23 mouse cellular contexts compared by ENCODE assay signal in the genomic region with DNA sequence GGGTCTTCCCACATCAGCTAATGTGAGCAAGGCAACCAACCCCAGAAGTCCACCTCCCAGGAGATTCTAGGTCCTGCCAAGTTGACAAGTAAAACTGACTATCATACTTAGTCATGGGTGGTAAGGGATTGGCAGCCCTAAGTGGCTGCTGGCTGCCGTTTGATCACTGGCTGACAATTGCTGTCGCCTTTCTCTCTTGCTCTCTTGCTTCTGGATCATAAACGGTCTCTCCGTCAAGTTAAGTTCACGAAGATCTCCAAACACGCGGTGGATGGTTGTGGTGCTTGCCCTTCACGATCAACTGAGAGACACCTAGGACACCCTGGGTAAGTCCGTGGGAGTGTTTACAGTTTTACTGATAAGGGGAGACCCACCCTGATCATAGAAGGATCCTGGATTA. TPM values are rescaled to one million over a fixed set of nuclear protein-coding genes. Genes with fewer than 3 reads are reported as not detected.
DNase-seq lines count a peak whose midpoint lies in the region; ATAC-seq and TF ChIP-seq lines count a peak whose summit lies in the region.
"Had no signal": no experiment of that assay in that cellular context is flagged by ENCODE, and none has a peak within 500 bp of the region (broad histone marks: within the 10 kb centered on the region; RNA-seq: fewer than 3 reads in every experiment).

No protein-coding gene starts in this region.

- H3K4me1 ChIP-seq in lung, embryonic 14.5 days (ENCODE audit: insufficient read depth): peaks cover 5% of the 10 kb centered on the region
- peaks cover 39% of the 10 kb centered on the region for H3K4me1 ChIP-seq in embryonic facial prominence, embryonic 10.5 days
- H3K4me1 ChIP-seq in embryonic facial prominence, embryonic 13.5 days: peaks cover 45% of the 10 kb centered on the region
- H3K4me1 ChIP-seq in limb, embryonic 12.5 days (replicated peaks): peaks cover 29% of the 10 kb centered on the region
- H3K4me1 ChIP-seq: forebrain, embryonic 12.5 days; midbrain, embryonic 15.5 days; neural tube, embryonic 13.5 days had no signal

- H3K27me3 ChIP-seq in lung, embryonic 14.5 days (ENCODE audit: insufficient read depth, low read length): no peaks in the 10 kb centered on the region
- no peaks in the 10 kb centered on the region for H3K27me3 ChIP-seq in embryonic facial prominence, embryonic 10.5 days (replicated peaks; ENCODE audit: low read depth, poor library complexity, severe bottlenecking)
- no peaks in the 10 kb centered on the region for H3K27me3 ChIP-seq in embryonic facial prominence, embryonic 13.5 days
- H3K27me3 ChIP-seq in limb, embryonic 12.5 days: no peaks in the 10 kb centered on the region
- H3K27me3 ChIP-seq: forebrain, embryonic 12.5 days; midbrain, embryonic 15.5 days; neural tube, embryonic 13.5 days had no signal

- H3K27ac ChIP-seq in lung, embryonic 14.5 days (ENCODE audit: low read depth): no peak overlapping the region
- peak overlapping the region; percentile 80 for H3K27ac ChIP-seq in embryonic facial prominence, embryonic 10.5 days (replicated peaks)
- peak overlapping the region; percentile 76 for H3K27ac ChIP-seq in embryonic facial prominence, embryonic 13.5 days
- H3K27ac ChIP-seq in limb, embryonic 12.5 days: peak overlapping the region; percentile 56; the same call in 1 of the 2 replicates
- H3K27ac ChIP-seq: forebrain, embryonic 12.5 days; left cerebral cortex, adult 2 months; midbrain, embryonic 15.5 days; neural tube, embryonic 13.5 days had no signal

- no peaks in the 10 kb centered on the region for H3K9me3 ChIP-seq in lung, embryonic 14.5 days (ENCODE audit: low read depth, low read length)
- peaks cover 5% of the 10 kb centered on the region; the same call in 1 of the 2 replicates for H3K9me3 ChIP-seq in embryonic facial prominence, embryonic 10.5 days
- peaks cover 8% of the 10 kb centered on the region for H3K9me3 ChIP-seq in embryonic facial prominence, embryonic 13.5 days
- peaks cover 8% of the 10 kb centered on the region for H3K9me3 ChIP-seq in limb, embryonic 12.5 days
- H3K9me3 ChIP-seq: midbrain, embryonic 15.5 days had no signal

- 29% methylated on average over 9 of the region's 9 CpGs for WGBS in lung, embryonic 14.5 days
- WGBS in embryonic facial prominence, embryonic 10.5 days: 88% methylated on average over 9 of the region's 9 CpGs
- 75% methylated on average over 9 of the region's 9 CpGs for WGBS in embryonic facial prominence, embryonic 13.5 days
- WGBS in limb, embryonic 12.5 days: 80% methylated on average over 9 of the region's 9 CpGs

- ATAC-seq in lung, embryonic 14.5 days (ENCODE audit: insufficient read depth): peak; percentile 35; the same call in 1 of the 2 replicates
- ATAC-seq in embryonic facial prominence, embryonic 13.5 days (ENCODE audit: insufficient number of reproducible peaks, insufficient read depth, low FRiP score, low TSS enrichment, low read depth): no peak
- ATAC-seq in limb, embryonic 12.5 days (ENCODE audit: insufficient number of reproducible peaks, insufficient read depth, low FRiP score, low TSS enrichment, low read depth): no peak
- ATAC-seq: intestine, postnatal 0 days; midbrain, embryonic 15.5 days had no signal

- no peak overlapping the region for H3K4me3 ChIP-seq in lung, embryonic 14.5 days (ENCODE audit: low read depth, low read length)
- no peak overlapping the region for H3K4me3 ChIP-seq in embryonic facial prominence, embryonic 10.5 days
- no peak overlapping the region for H3K4me3 ChIP-seq in embryonic facial prominence, embryonic 13.5 days
- H3K4me3 ChIP-seq in limb, embryonic 12.5 days (replicated peaks): no peak overlapping the region
- H3K4me3 ChIP-seq: forebrain, embryonic 12.5 days; left cerebral cortex, adult 2 months; midbrain, embryonic 15.5 days; myocyte; neural tube, embryonic 13.5 days had no signal

- H3K36me3 ChIP-seq in lung, embryonic 14.5 days (ENCODE audit: insufficient read depth): no peaks in the 10 kb centered on the region
- no peaks in the 10 kb centered on the region for H3K36me3 ChIP-seq in embryonic facial prominence, embryonic 10.5 days (replicated peaks)
- H3K36me3 ChIP-seq in embryonic facial prominence, embryonic 13.5 days: no peaks in the 10 kb centered on the region
- H3K36me3 ChIP-seq in limb, embryonic 12.5 days: no peaks in the 10 kb centered on the region
- H3K36me3 ChIP-seq: forebrain, embryonic 12.5 days; G1E; midbrain, embryonic 15.5 days; neural tube, embryonic 13.5 days had no signal

- TF ChIP-seq CTCF in lung, embryonic 14.5 days (IDR thresholded peaks at IDR 0.05; ENCODE audit: low read depth): no peak

- intact Hi-C loops in left cerebral cortex, postnatal 10 days (cut with DNase I): no loop called here

- DNase-seq in lung, embryonic 14.5 days: peak; percentile 56
- DNase-seq in lung, postnatal 25 days (ENCODE audit: low spot score): no peak
- no peak for DNase-seq in embryonic facial prominence, embryonic 10.5 days (ENCODE audit: low spot score)
- DNase-seq in layer of hippocampus, adult 8-10 months (ENCODE audit: low spot score in 2 of 2): no peak
- no peak for DNase-seq in left cerebral cortex, postnatal 10 days (ENCODE audit: extremely low spot score in 1 of 2, low spot score in 2 of 2)
- DNase-seq: B cell, adult 2 months; cerebellum, adult 11-12 months; kidney, postnatal 25 days; retina, postnatal 1 day; thymus, postnatal 36 days had no signal

- H3K9ac ChIP-seq in lung, embryonic 14.5 days: no peak overlapping the region
- H3K9ac ChIP-seq in embryonic facial prominence, embryonic 13.5 days: 0 out of 2 replicates have a peak overlapping the region, but pooled peaks have one; percentile 17
- no peak overlapping the region for H3K9ac ChIP-seq in limb, embryonic 12.5 days (replicated peaks)
- H3K9ac ChIP-seq: forebrain, embryonic 12.5 days; midbrain, embryonic 15.5 days; neural tube, embryonic 13.5 days had no signal

- H3K4me2 ChIP-seq in lung, embryonic 14.5 days: no peak overlapping the region
- peak overlapping the region; percentile 36 for H3K4me2 ChIP-seq in embryonic facial prominence, embryonic 13.5 days
- H3K4me2 ChIP-seq in limb, embryonic 12.5 days: no peak overlapping the region
- H3K4me2 ChIP-seq: forebrain, embryonic 12.5 days; heart, embryonic 11.5 days; midbrain, embryonic 15.5 days; neural tube, embryonic 13.5 days had no signal

RNA-seq across cellular contexts. Expression of gene Tspan11, which starts 11.0 kb away (rescaled TPM):
- polyA plus RNA-seq in lung, embryonic 14.5 days (2014; fragmentation: Nextera tagmentation; extraction: Ambion mirVana): 21.7 and 22.5 TPM in 2 replicates
- polyA plus RNA-seq in embryonic facial prominence, embryonic 10.5 days (2016; fragmentation: Nextera tagmentation; extraction: Ambion mirVana): 3.9 and 6.9 TPM in 2 replicates
- 30.3 and 35.0 TPM in 2 replicates for polyA plus RNA-seq in embryonic facial prominence, embryonic 13.5 days (2015; fragmentation: Nextera tagmentation; extraction: Ambion mirVana)
- polyA plus RNA-seq in limb, embryonic 12.5 days (2016; fragmentation: Nextera tagmentation; extraction: Ambion mirVana): 14.9 and 15.7 TPM in 2 replicates
- 1 to 10 TPM; 1.1 to 2.1 (median 1.9) TPM for total RNA-seq in layer of hippocampus, adult 8-10 months (2022)
- total RNA-seq in left cerebral cortex, postnatal 10 days (2021): 1 to 10 TPM; 1.7 to 1.9 TPM
- total RNA-seq: CH12.LX; megakaryocyte-erythroid progenitor cell, adult 5-6 weeks had no signal
- polyA plus RNA-seq: G1E; liver, adult 2 months had no signal
